Mouse (Mus musculus) liver, adult (tissue): ENCODE data around the gene Ube2f.

ENCODE experiments used
- GATA4 ChIP-seq: IDR thresholded peaks from 2 replicates; pipeline ENCODE4 v1.6.1; 2014; ENCODE audit warnings: mild to moderate bottlenecking, low read length; ENCODE audit not compliant: insufficient replicate concordance

Gene Ube2f

GRCm38 (mm10) chr1:91249564-91250414 is at the start of gene Ube2f:
Gene Ube2f, plus strand, starts transcription at chr1:91250304.
- TF ChIP-seq GATA4 = peak; percentile 59; the same call in 1 of the 2 replicates

- no peak for TF ChIP-seq GATA4
These were observed 49.0 kb upstream of the Ube2f start for GRCm38 (mm10) chr1:91201122-91201521.

- TF ChIP-seq GATA4 = no peak
These were observed 45.8 kb upstream of the Ube2f start for GRCm38 (mm10) chr1:91204221-91204765.

- TF ChIP-seq GATA4 = no peak
These were observed 44.5 kb upstream of the Ube2f start for GRCm38 (mm10) chr1:91205651-91206050.

- no peak for TF ChIP-seq GATA4
These were observed 43.8 kb upstream of the Ube2f start for GRCm38 (mm10) chr1:91206336-91206735.

- TF ChIP-seq GATA4 = no peak
These were observed 43.2 kb upstream of the Ube2f start for GRCm38 (mm10) chr1:91206873-91207272.

GRCm38 (mm10) chr1:91207334-91208074 is 42.6 kb upstream of the Ube2f start:
- no peak for TF ChIP-seq GATA4

GRCm38 (mm10) chr1:91209343-91209742 is 40.8 kb upstream of the Ube2f start:
- no peak for TF ChIP-seq GATA4

GRCm38 (mm10) chr1:91209785-91210184 is 40.3 kb upstream of the Ube2f start:
- TF ChIP-seq GATA4 = no peak

- TF ChIP-seq GATA4 = no peak
These were observed 39.0 kb upstream of the Ube2f start for GRCm38 (mm10) chr1:91211099-91211498.

GRCm38 (mm10) chr1:91211591-91212008 is 38.5 kb upstream of the Ube2f start:
- no peak for TF ChIP-seq GATA4

GRCm38 (mm10) chr1:91215264-91215663 is 34.8 kb upstream of the Ube2f start:
- no peak for TF ChIP-seq GATA4

- no peak for TF ChIP-seq GATA4
These were observed 34.1 kb upstream of the Ube2f start for GRCm38 (mm10) chr1:91215981-91216380.

GRCm38 (mm10) chr1:91216504-91217267 is 33.4 kb upstream of the Ube2f start:
- no peak for TF ChIP-seq GATA4
